Mouse (Mus musculus): ENCODE results near the gene Pcdh17.

Gene Pcdh17

DNA sequence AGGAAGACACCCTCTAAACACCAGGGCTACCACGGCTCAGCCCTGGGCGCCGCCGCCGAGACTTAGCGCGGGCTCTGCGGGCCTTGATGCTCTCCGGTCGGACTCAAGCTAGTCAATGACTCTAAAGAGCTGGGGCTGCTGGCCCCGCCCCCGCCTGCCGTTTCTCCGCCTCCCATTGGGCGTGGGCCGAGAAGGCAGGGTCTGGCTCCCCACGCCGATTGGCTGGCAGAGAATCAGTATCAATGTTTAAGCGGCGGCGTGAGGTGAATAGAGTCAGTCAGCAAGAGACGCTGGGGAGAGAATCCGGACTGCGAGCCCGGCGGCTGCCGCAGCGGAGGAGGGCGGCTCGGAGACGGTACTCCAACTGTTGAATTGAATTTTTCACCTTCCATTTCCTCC, at the start of gene Pcdh17:
Pcdh17 (plus strand) TSS at position 276 of the 399 bp plus-strand sequence.
- DNase-seq (ENCODE audit: low read depth in 1 of 2, low spot score in 2 of 2): peak; percentile 40 to 65

DNA sequence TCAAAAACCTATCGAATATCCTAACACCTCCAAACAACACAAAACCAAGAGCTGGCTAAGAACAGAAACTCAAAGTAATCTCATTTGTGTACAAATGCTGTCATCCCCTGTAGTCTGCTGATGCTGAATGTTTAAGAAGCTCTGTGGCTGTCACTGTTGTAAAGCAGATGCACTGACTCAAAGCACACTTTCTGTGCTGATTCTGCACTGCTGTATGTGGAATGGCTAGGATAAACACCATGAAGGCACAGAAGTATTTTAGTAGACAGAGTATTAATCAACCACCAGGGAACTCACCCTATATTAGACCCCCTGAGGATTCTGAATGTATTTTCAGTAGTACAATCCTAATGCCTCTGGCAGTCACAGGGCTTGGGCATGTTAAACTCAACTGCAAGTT, 46.2 kb upstream of the Pcdh17 start:
- no peak for DNase-seq (ENCODE audit: low read depth in 1 of 2, low spot score in 2 of 2)

- DNase-seq (ENCODE audit: low read depth in 1 of 2, low spot score in 2 of 2): no peak
Measured at GRCm38 (mm10) chr14:84424736-84425135, 18.6 kb upstream of the Pcdh17 start.

- no peak for DNase-seq (ENCODE audit: low read depth in 1 of 2, low spot score in 2 of 2)
Measured at GRCm38 (mm10) chr14:84426616-84427015, 16.7 kb upstream of the Pcdh17 start.

- DNase-seq (ENCODE audit: low read depth in 1 of 2, low spot score in 2 of 2): no peak
Measured at GRCm38 (mm10) chr14:84438066-84438770, 5.1 kb upstream of the Pcdh17 start.

DNA sequence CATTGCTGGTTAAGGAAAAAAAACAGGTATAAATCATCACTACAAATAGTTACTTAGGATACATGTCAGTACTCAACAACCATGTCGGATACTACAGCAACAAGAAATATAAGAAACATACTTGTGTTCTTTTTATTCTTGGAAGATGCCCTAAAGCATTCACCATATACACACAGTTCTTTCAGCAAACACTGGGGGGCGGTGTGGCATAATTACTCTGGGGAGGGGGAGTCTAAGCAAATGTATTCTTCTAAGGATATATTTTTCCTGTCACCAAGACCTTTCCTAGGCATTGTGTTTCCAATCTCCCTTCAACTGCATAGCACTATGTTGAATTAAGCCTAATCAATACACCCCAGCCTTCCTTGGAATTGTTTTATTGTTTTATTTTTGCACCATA, 2.5 kb upstream of the Pcdh17 start:
- DNase-seq (ENCODE audit: low read depth in 1 of 2, low spot score in 2 of 2): no peak

DNA sequence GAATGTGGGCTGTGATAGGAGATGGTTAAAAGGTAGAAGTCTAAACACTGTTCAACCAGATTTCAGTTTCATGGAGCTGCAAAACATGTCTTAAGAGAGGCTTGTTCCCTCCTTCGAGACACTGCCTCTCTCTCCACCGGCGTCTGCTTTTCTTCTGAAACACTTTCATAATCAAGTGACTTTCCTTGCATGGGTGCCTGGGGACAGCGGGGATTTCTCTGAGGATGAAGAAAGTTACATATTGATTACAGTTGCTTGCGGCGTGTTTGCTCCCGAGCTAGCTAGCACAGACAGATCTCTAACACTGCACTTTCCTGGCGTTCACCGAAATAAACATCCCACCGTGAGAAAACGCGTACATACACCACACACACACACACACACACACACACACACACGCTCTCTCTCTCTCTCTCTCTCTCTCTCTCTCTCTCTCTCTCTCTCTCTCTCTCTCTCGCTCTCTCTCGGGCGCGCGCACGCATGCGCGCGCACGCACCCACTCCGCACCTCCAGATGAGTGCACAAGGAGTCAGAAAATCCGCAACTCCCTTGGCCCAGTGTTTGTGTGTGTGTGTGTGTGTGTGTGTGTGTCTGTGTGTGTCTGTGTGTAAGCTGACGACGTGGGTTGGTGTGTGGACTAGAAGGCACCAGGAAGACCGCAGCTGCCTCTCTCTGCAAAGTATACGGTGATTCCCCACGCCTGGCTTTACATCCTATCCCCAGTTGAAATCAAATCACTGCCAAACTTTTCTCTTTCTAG, 655 bp upstream of the Pcdh17 start:
- DNase-seq (ENCODE audit: low read depth in 1 of 2, low spot score in 2 of 2): no peak

- no peak for DNase-seq (ENCODE audit: low read depth in 1 of 2, low spot score in 2 of 2)
Measured at GRCm38 (mm10) chr14:84443761-84444160, 398 bp downstream of the Pcdh17 start.

GRCm38 (mm10) chr14:84444276-84444662, 906 bp downstream of the Pcdh17 start:
- no peak for DNase-seq (ENCODE audit: low read depth in 1 of 2, low spot score in 2 of 2)

- no peak for DNase-seq (ENCODE audit: low read depth in 1 of 2, low spot score in 2 of 2)
Measured at GRCm38 (mm10) chr14:84444663-84445502, 1.5 kb downstream of the Pcdh17 start.

DNA sequence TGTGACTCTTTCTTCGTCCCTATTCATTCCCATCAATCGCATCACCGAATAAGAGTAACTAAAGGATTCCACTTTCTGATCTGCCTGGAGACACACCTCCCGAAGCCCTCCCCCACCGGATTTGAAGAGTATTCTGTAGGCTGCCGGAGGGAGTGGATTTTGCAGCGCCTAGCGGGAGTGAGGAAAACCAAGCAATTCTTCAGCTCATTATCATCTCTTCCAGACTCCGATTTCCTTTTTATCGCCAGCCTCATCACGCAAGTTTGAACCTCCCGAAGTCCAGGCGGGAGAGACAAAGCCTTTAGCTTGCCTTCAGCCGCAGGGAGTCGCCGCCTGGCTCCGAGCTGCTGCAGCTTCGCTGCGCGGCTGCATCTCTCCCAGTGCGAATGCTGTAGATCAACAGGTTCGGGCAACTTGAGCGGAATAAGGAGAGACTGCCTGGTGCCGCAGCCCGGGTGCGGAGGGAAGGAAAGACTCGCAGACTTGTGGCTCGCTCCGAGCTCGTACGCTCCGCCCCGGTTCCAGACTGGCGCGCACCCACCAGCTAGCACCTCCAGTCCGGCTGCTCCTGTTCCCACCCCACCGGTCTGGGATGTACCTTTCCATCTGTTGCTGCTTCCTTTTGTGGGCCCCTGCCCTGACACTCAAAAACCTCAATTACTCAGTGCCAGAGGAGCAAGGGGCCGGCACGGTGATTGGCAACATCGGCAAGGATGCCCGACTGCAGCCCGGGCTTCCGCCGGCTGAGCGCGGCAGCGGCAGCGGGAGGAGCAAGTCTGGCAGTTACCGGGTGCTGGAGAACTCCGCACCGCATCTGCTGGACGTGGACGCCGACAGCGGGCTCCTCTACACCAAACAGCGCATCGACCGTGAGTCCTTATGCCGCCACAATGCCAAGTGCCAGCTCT, 2.4 kb downstream of the Pcdh17 start:
- DNase-seq (ENCODE audit: low read depth in 1 of 2, low spot score in 2 of 2): no peak

DNA sequence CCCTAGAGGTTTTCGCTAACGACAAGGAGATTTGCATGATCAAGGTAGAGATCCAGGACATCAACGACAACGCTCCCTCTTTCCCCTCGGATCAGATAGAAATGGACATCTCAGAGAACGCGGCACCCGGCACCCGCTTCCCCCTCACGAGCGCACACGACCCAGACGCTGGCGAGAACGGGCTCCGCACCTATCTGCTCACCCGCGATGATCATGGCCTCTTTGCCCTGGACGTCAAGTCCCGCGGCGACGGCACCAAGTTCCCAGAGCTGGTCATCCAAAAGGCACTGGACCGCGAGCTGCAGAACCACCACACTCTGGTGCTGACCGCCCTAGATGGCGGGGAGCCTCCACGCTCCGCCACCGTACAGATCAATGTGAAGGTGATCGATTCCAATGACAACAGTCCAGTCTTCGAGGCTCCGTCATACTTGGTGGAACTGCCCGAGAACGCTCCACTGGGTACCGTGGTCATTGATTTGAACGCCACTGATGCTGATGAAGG, 3.1 kb downstream of the Pcdh17 start:
- DNase-seq (ENCODE audit: low read depth in 1 of 2, low spot score in 2 of 2): no peak

DNA sequence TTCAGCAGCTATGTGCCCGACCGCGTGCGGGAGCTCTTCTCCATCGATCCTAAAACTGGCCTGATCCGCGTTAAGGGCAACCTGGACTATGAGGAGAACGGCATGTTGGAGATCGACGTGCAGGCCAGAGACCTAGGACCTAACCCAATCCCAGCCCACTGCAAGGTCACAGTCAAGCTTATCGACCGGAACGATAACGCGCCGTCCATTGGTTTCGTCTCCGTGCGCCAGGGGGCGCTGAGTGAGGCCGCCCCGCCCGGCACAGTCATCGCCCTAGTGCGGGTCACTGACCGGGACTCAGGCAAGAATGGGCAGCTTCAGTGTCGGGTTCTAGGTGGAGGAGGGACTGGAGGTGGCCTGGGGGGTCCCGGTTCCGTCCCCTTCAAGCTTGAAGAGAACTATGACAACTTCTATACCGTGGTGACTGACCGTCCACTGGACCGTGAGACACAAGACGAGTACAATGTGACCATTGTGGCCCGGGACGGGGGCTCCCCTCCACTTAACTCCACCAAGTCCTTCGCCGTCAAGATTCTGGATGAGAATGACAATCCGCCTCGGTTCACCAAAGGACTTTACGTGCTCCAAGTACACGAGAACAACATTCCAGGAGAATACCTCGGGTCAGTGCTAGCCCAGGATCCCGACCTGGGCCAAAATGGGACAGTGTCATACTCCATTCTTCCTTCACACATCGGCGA, 3.7 kb downstream of the Pcdh17 start:
- no peak for DNase-seq (ENCODE audit: low read depth in 1 of 2, low spot score in 2 of 2)

- DNase-seq (ENCODE audit: low read depth in 1 of 2, low spot score in 2 of 2): no peak
Measured at GRCm38 (mm10) chr14:84447661-84448380, 4.5 kb downstream of the Pcdh17 start.

- DNase-seq (ENCODE audit: low read depth in 1 of 2, low spot score in 2 of 2): no peak
Measured at GRCm38 (mm10) chr14:84448381-84448771, 5.0 kb downstream of the Pcdh17 start.

DNA sequence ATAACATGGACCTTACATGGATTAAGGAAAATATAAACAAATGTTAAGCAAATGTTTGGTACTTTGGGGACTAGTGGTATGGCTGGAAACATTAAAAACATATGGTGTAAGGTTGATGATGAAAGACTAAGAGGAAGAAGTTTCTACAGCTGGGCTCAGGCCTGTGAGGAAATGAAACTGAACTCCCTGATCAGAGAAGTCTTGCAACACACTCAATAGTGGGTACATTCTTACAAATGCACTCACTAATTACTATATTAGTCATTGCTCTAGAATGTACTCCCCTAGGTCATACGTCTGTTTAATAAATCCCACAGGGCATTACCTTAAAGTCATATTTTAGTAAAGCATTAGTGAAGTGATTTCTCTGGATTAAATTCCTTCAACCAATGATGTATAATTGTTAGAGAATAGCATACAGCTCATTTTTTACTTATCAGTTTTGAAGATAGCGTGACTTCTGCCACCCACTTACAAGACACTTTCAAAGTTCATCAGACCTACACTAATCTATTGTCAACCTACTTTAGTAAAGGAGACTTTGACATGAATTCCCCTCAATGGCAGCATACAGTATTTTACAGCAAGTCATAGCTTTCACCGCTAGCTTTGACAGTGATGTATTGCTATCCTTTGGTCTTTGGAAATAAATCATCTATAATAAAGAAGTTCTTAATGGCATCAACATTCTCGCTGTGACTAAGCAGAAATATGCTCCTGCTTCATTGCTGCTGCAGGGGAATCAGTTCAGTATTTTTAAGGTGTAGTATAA, 10.9 kb downstream of the Pcdh17 start:
- peak in 1 of 2 experiments; percentile 13 for DNase-seq (ENCODE audit: low read depth in 1 of 2, low spot score in 2 of 2)

DNA sequence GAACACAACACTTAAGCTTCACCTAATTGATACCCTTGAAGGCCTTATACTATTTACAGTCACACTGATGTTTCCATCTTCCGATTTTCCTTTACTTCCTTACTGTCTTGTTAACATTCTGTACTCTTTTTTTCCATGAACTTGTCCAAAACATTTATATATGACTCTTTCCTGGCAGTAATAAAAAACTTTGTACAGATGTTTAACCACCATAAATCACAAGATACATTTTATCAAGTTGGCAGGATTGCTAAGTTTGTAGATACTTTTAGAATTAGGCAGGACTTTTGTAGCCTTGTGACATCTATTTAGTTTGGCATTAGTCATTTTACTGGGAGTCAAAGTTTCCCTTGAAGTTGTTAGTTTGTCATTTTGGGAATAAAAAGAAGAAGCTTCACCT, 32.1 kb downstream of the Pcdh17 start:
- no peak for DNase-seq (ENCODE audit: low read depth in 1 of 2, low spot score in 2 of 2)

GRCm38 (mm10) chr14:84476336-84476735, 33.0 kb downstream of the Pcdh17 start:
- DNase-seq (ENCODE audit: low read depth in 1 of 2, low spot score in 2 of 2): no peak

- no peak for DNase-seq (ENCODE audit: low read depth in 1 of 2, low spot score in 2 of 2)
Measured at GRCm38 (mm10) chr14:84476906-84477305, 33.5 kb downstream of the Pcdh17 start.
